Mouse (Mus musculus): ENCODE results near the gene Phldb2.

GRCm38 (mm10) chr16:45724061-45724741 lies 229.2 kb downstream of the Phldb2 start, which contains the start of gene Tagln3:
- no peak for TF ChIP-seq CTCF (IDR thresholded peaks at IDR 0.05; ENCODE audit: borderline replicate concordance, control insufficient read depth, extremely low read depth, insufficient read depth, low read length, poor library complexity)
- no peak for TF ChIP-seq POLR2A (IDR thresholded peaks at IDR 0.05; ENCODE audit: control insufficient read depth, extremely low read depth, insufficient read depth, low read length, poor library complexity)

All from thymus, adult 2 months (tissue).